Mouse (Mus musculus) liver, adult 2 months (tissue): ENCODE data around the gene Parva. TPM values are rescaled to one million over a fixed set of nuclear protein-coding genes. Genes with fewer than 3 reads are reported as not detected.

Experiments used
- DNase-seq: peaks from one replicate; pipeline ENCODE4 v3.0.0-alpha.2; 2011; ENCODE audit warnings: low read depth, low spot score; ENCODE audit errors: extremely low read depth
- H3K27ac ChIP-seq: fragments of 200-500 bp; replicated peaks from 2 replicates; pipeline ENCODE4 v1.5.1; 2012; ENCODE audit warnings: low read depth, mild to moderate bottlenecking, control low read depth, inconsistent platforms, low read length; ENCODE audit not compliant: insufficient read depth
- H3K27me3 ChIP-seq: fragments of 200-500 bp; 2 replicates; pipeline ENCODE4 v1.6.1; 2012; ENCODE audit warnings: mild to moderate bottlenecking, moderate library complexity, low read length, inconsistent platforms; ENCODE audit not compliant: control insufficient read depth, insufficient read depth
- H3K36me3 ChIP-seq: fragments of 200-500 bp; 2 replicates; pipeline ENCODE4 v1.6.1; 2012; ENCODE audit warnings: low read length, inconsistent platforms; ENCODE audit not compliant: control insufficient read depth, insufficient read depth
- H3K4me1 ChIP-seq: fragments of 200-500 bp; 2 replicates; pipeline ENCODE4 v1.6.1; 2011; ENCODE audit warnings: low read length; ENCODE audit not compliant: control insufficient read depth, insufficient read depth
- H3K4me3 ChIP-seq: fragments of 200-500 bp; 2 replicates; pipeline ENCODE4 v1.5.1; 2011; ENCODE audit warnings: low read depth, mild to moderate bottlenecking, control low read depth, low read length, moderate library complexity; ENCODE audit not compliant: insufficient read depth
- H3K79me2 ChIP-seq: fragments of 200-500 bp; 2 replicates; pipeline ENCODE4 v1.6.1; 2012; ENCODE audit warnings: inconsistent platforms, mild to moderate bottlenecking, low read length, moderate library complexity; ENCODE audit not compliant: control insufficient read depth, insufficient read depth
- H3K9ac ChIP-seq: fragments of 200-500 bp; 2 replicates; pipeline ENCODE4 v1.6.1; 2012; ENCODE audit warnings: low read depth, mild to moderate bottlenecking, control low read depth, inconsistent platforms, low read length
- CTCF ChIP-seq: fragments of 200-500 bp; IDR thresholded peaks from 2 replicates; pipeline ENCODE4 v1.5.1; 2011; ENCODE audit warnings: low read depth, low read length, control low read depth
- POLR2A ChIP-seq: fragments of 200-500 bp; IDR thresholded peaks from 2 replicates; pipeline ENCODE4 v1.6.1; 2011; ENCODE audit warnings: low read length, control low read depth; ENCODE audit not compliant: insufficient read depth; ENCODE audit errors: extremely low read depth
- WGBS: fragments of 180-500 bp; shearing (Covaris S2); methylation state at CpG from one replicate; pipeline ENCODE4 v1.1.7; 2018; 5-methylcytosine and 5-hydroxymethylcytosine counted together
- polyA plus RNA-seq: library from polyadenylated mRNA; depleted of rRNA; stranded (reverse); fragments of >200 nt; gene quantifications from 2 replicates; pipeline ENCODE4 v1.2.3, GENCODE M21; 2012
- total RNA-seq: library from RNA; depleted of rRNA; stranded (reverse); fragments of >200 nt; gene quantifications from 2 replicates; pipeline ENCODE4 v1.2.3, GENCODE M21; 2014

Gene Parva
- total and polyA plus RNA-seq, 2 experiments = 18.8 to 27.2 TPM

- no peaks in the 10 kb centered on the region for H3K36me3 ChIP-seq
- no peak overlapping the region for H3K4me3 ChIP-seq
- peaks cover 2% of the 10 kb centered on the region; the same call in 1 of the 2 replicates for H3K79me2 ChIP-seq
- no peak overlapping the region for H3K9ac ChIP-seq
- no peaks in the 10 kb centered on the region for H3K27me3 ChIP-seq
- no peak overlapping the region for H3K27ac ChIP-seq
- 91% methylated on average over 8 of the region's 8 CpGs for WGBS
- TF ChIP-seq POLR2A (no peak), CTCF (no peak)
- H3K4me1 ChIP-seq = peaks cover 7% of the 10 kb centered on the region
- no peak for DNase-seq
Measured at GRCm38 (mm10) chr7:112511309-112511708, 84.0 kb downstream of the Parva start.

GRCm38 (mm10) chr7:112512257-112512656, 85.0 kb downstream of the Parva start:
- Histone ChIP-seq H3K36me3 (no peaks in the 10 kb centered on the region), H3K4me3 (no peak overlapping the region), H3K4me1 (peaks cover 7% of the 10 kb centered on the region), H3K27me3 (no peaks in the 10 kb centered on the region), H3K9ac (no peak overlapping the region), H3K27ac (no peak overlapping the region), H3K79me2 (peaks cover 2% of the 10 kb centered on the region; the same call in 1 of the 2 replicates)
- TF ChIP-seq POLR2A (no peak), CTCF (no peak)
- 88% methylated on average over 3 of the region's 3 CpGs for WGBS
- DNase-seq = no peak

DNA sequence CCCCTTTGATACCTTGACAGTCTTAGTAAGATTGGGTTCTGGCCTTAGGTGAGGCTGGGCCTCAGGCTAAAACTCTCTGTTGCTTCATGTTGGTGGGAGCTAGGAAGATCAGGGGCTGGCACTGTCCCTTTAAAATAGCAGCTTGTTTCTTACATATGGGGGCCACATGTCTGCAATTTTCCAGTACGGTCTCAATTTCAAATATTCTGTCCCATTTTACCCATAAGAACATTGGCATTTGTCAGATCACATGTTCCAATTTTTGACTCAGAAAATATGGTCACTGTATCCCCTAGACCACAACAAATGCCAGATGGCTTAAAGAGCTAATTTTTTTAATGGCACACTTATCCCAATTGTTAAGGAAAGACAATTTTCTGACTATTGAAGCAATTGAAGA, 85.6 kb downstream of the Parva start:
- no peaks in the 10 kb centered on the region for H3K27me3 ChIP-seq
- no peak overlapping the region for H3K9ac ChIP-seq
- H3K4me3 ChIP-seq = no peak overlapping the region
- no peak for DNase-seq
- peaks cover 7% of the 10 kb centered on the region for H3K4me1 ChIP-seq
- H3K36me3 ChIP-seq = no peaks in the 10 kb centered on the region
- no peak overlapping the region for H3K27ac ChIP-seq
- 98% methylated on average over 1 of the region's 1 CpGs for WGBS
- TF ChIP-seq POLR2A (no peak), CTCF (no peak)
- peaks cover 2% of the 10 kb centered on the region; the same call in 1 of the 2 replicates for H3K79me2 ChIP-seq

DNA sequence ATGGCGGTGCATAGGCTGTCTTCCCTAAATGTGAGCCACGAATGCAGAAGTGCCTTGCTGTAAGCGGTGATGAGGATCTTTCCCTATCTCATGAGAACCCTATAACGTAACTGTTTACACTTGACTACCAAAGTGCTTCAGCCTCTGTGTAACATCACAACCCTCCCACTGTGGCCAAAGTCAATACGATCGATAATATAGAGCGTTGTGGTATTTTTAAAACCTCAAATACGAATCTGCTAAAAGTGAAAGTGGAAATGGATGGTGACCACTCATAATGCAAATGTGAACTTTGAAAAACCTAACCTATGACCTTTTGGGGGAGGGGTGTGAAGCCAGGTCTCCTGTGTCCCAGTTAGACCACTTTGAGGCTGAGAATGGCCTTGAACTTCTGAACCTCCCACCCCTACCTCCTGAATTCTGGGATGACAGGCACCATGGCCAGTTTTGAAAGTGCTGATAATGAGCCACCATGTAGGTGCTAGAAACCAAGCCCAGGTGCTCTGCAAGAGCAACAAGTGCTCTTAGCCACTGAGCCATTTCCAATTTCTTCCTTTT, 87.4 kb downstream of the Parva start:
- no peaks in the 10 kb centered on the region for H3K36me3 ChIP-seq
- 26% methylated on average over 8 of the region's 8 CpGs for WGBS
- peak overlapping the region; percentile 27 for H3K4me3 ChIP-seq
- no peak for TF ChIP-seq CTCF
- no peak for TF ChIP-seq POLR2A
- H3K27me3 ChIP-seq = no peaks in the 10 kb centered on the region
- H3K9ac ChIP-seq = 0 out of 2 replicates have a peak overlapping the region, but pooled peaks have one; percentile 39
- H3K79me2 ChIP-seq = peaks cover 2% of the 10 kb centered on the region; the same call in 1 of the 2 replicates
- peaks cover 7% of the 10 kb centered on the region for H3K4me1 ChIP-seq
- peak; percentile 93 for DNase-seq
- H3K27ac ChIP-seq = peak overlapping the region; percentile 36

DNA sequence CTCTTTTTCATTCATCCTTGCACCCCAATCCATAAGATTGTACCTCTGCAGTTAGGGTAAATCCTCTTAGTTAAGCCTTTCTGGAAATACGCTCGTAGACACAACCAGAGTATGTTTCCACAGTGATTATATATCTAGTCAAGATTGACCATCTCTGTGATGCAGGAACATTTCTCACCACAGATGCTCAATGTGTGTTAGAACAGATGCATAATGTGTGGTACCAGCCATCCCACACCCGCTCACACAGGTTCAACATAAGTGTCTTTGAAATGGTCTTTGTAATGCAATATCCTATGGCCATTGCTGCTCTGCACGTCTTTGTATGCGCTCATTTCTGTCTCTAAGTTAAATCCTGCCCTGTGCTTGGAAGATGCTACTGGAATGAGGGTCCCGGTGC, 98.2 kb downstream of the Parva start:
- Histone ChIP-seq H3K27ac (no peak overlapping the region), H3K36me3 (no peaks in the 10 kb centered on the region), H3K4me1 (peaks cover 4% of the 10 kb centered on the region; the same call in 1 of the 2 replicates), H3K9ac (no peak overlapping the region), H3K27me3 (no peaks in the 10 kb centered on the region), H3K4me3 (no peak overlapping the region), H3K79me2 (peaks cover 8% of the 10 kb centered on the region)
- WGBS = over 99% methylated on average over 6 of the region's 6 CpGs
- TF ChIP-seq POLR2A (no peak), CTCF (no peak)
- DNase-seq = no peak

DNA sequence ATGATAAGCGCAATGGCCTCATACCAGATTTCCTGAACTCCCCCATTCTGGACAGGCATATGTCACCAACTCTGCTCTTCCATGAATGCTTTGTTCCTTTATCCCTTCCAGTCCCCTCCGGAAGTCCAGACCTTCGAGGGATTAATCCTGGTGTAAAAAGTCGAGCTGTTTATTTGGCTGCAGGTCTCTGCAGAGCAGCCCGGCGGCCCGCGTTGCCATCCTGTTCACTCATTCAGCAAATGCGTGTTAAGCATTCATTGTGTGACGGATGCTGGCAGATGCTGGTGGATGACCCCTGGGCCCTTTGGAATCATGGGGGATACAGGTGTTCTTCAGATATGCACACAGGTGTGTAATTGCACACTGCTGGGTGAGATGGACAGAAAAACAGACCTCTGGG, 98.9 kb downstream of the Parva start:
- peaks cover 8% of the 10 kb centered on the region for H3K79me2 ChIP-seq
- 94% methylated on average over 10 of the region's 10 CpGs for WGBS
- DNase-seq = no peak

More for the DNA sequence above, 98.9 kb downstream of the Parva start:
- H3K9ac ChIP-seq = no peak overlapping the region
- H3K27me3 ChIP-seq = no peaks in the 10 kb centered on the region
- TF ChIP-seq POLR2A (no peak), CTCF (no peak)
- H3K27ac ChIP-seq = no peak overlapping the region
- no peak overlapping the region for H3K4me3 ChIP-seq
- H3K36me3 ChIP-seq = no peaks in the 10 kb centered on the region
- peaks cover 7% of the 10 kb centered on the region for H3K4me1 ChIP-seq
